Mouse (Mus musculus) kidney, postnatal 0 days (tissue): Measurements from ENCODE around the gene Tprgl. TPM values are rescaled to one million over a fixed set of nuclear protein-coding genes. Genes with fewer than 3 reads are reported as not detected.

Experiments used
- ATAC-seq: fragments of 200-750 bp; cut with Nextera tagmentation; replicated peaks from 2 replicates; pipeline ENCODE4 v1.8.0; 2017; ENCODE audit warnings: low read depth, moderate number of reproducible peaks, moderate TSS enrichment, moderate library complexity; ENCODE audit not compliant: low FRiP score
- DNase-seq: peaks from one replicate; pipeline ENCODE4 v3.0.0-alpha.2; 2016; ENCODE audit warnings: low spot score
- H3K27ac ChIP-seq: fragments of 300-500 bp; sonication (generic); 2 replicates; pipeline ENCODE4 v1.5.1; 2014; ENCODE audit warnings: mild to moderate bottlenecking
- H3K27me3 ChIP-seq: fragments of 300-500 bp; sonication (generic); 2 replicates; pipeline ENCODE4 v1.6.1; 2014; ENCODE audit warnings: low read length, mixed read lengths; ENCODE audit not compliant: insufficient read depth
- H3K36me3 ChIP-seq: fragments of 300-500 bp; sonication (generic); 2 replicates; pipeline ENCODE4 v1.6.1; 2014; ENCODE audit warnings: low read length, mixed read lengths; ENCODE audit not compliant: insufficient read depth
- H3K4me1 ChIP-seq: fragments of 300-500 bp; sonication (generic); replicated peaks from 2 replicates; pipeline ENCODE4 v1.6.1; 2014; ENCODE audit warnings: antibody characterized with exemption, low read length, mixed read lengths; ENCODE audit not compliant: insufficient read depth
- H3K4me2 ChIP-seq: fragments of 300-500 bp; sonication (generic); 2 replicates; pipeline ENCODE4 v1.6.1; 2014; ENCODE audit warnings: mild to moderate bottlenecking, low read length, moderate library complexity, mixed read lengths
- H3K4me3 ChIP-seq: fragments of 300-500 bp; sonication (generic); replicated peaks from 2 replicates; pipeline ENCODE4 v1.5.1; 2014; ENCODE audit warnings: low read depth, low read length
- H3K9ac ChIP-seq: fragments of 300-500 bp; sonication (generic); 2 replicates; pipeline ENCODE4 v1.6.1; 2014; ENCODE audit warnings: low read depth, low read length
- H3K9me3 ChIP-seq: fragments of 300-500 bp; sonication (generic); replicated peaks from 2 replicates; pipeline ENCODE4 v1.6.1; 2016; ENCODE audit warnings: low read length, inconsistent platforms, mixed read lengths
- CTCF ChIP-seq: IDR thresholded peaks from 2 replicates; pipeline ENCODE4 v1.5.1; 2016; ENCODE audit warnings: antibody characterized with exemption, low read depth, mild to moderate bottlenecking, moderate library complexity
- WGBS: fragments of 180-500 bp; shearing (Covaris S2); extraction: QIAGEN DNeasy Blood & Tissue Kit; methylation state at CpG from one replicate; pipeline ENCODE4 v1.1.7; 2014; 5-methylcytosine and 5-hydroxymethylcytosine counted together
- polyA plus RNA-seq: library from polyadenylated mRNA; unstranded; fragments of >200 nt; fragmentation: Nextera tagmentation; extraction: Ambion mirVana; gene quantifications from 2 replicates; pipeline ENCODE4 v1.2.1, GENCODE M21; 2015

Tprgl gene
- polyA plus RNA-seq, 1 experiment from 2014 or later = 172 TPM

GRCm38 (mm10) chr4:154118782-154119181, 41.7 kb downstream of the Tprgl start:
- DNase-seq = no peak
- H3K4me1 ChIP-seq = no peaks in the 10 kb centered on the region
- H3K9ac ChIP-seq = no peak overlapping the region
- ATAC-seq = no peak
- TF ChIP-seq CTCF = no peak
- H3K4me2 ChIP-seq = no peak overlapping the region
- no peaks in the 10 kb centered on the region for H3K9me3 ChIP-seq
- H3K4me3 ChIP-seq = no peak overlapping the region
- H3K27ac ChIP-seq = no peak overlapping the region
- no peaks in the 10 kb centered on the region for H3K27me3 ChIP-seq
- H3K36me3 ChIP-seq = no peaks in the 10 kb centered on the region
- WGBS = 59% methylated on average over 9 of the region's 9 CpGs

GRCm38 (mm10) chr4:154116421-154116820, 44.0 kb downstream of the Tprgl start:
- Histone ChIP-seq H3K36me3 (no peaks in the 10 kb centered on the region), H3K9me3 (no peaks in the 10 kb centered on the region), H3K27me3 (no peaks in the 10 kb centered on the region), H3K27ac (no peak overlapping the region), H3K4me3 (no peak overlapping the region), H3K4me1 (no peaks in the 10 kb centered on the region), H3K9ac (no peak overlapping the region), H3K4me2 (no peak overlapping the region)
- no peak for ATAC-seq
- no peak for DNase-seq
- TF ChIP-seq CTCF = no peak
- 40% methylated on average over 7 of the region's 7 CpGs for WGBS

GRCm38 (mm10) chr4:154109850-154110243, 50.6 kb downstream of the Tprgl start:
- H3K4me2 ChIP-seq = no peak overlapping the region

GRCm38 (mm10) chr4:154109216-154109849, 51.1 kb downstream of the Tprgl start:
- ATAC-seq (no peak), DNase-seq (no peak)
- Histone ChIP-seq H3K9me3 (no peaks in the 10 kb centered on the region), H3K9ac (no peak overlapping the region), H3K27ac (no peak overlapping the region), H3K4me1 (peaks cover 4% of the 10 kb centered on the region; the same call in 1 of the 2 replicates), H3K36me3 (no peaks in the 10 kb centered on the region), H3K4me3 (no peak overlapping the region), H3K27me3 (no peaks in the 10 kb centered on the region), H3K4me2 (no peak overlapping the region)
- 46% methylated on average over 18 of the region's 18 CpGs for WGBS
- TF ChIP-seq CTCF = no peak

More at GRCm38 (mm10) chr4:154109850-154110243, 50.6 kb downstream of the Tprgl start:
- Histone ChIP-seq H3K9me3 (no peaks in the 10 kb centered on the region), H3K27ac (no peak overlapping the region), H3K36me3 (no peaks in the 10 kb centered on the region), H3K27me3 (no peaks in the 10 kb centered on the region), H3K4me3 (no peak overlapping the region), H3K9ac (no peak overlapping the region), H3K4me1 (peaks cover 4% of the 10 kb centered on the region; the same call in 1 of the 2 replicates)
- ATAC-seq (no peak), DNase-seq (no peak)
- 78% methylated on average over 11 of the region's 11 CpGs for WGBS
- no peak for TF ChIP-seq CTCF

Other genes with a start within 250 kb of the Tprgl start
- gene A430005L14Rik, start 203.4 kb downstream of the Tprgl start, polyA plus RNA-seq = 93.3 and 94.8 TPM in 2 replicates
- gene Dffb, start 185.5 kb downstream of the Tprgl start, polyA plus RNA-seq = 9.7 and 10.7 TPM in 2 replicates
- 8.7 and 10.9 TPM in 2 replicates for gene Cep104, start 185.5 kb downstream of the Tprgl start, polyA plus RNA-seq
- gene Lrrc47, start 148.9 kb downstream of the Tprgl start, polyA plus RNA-seq = 20.3 and 22.7 TPM in 2 replicates
- 98.9 and 100.0 TPM in 2 replicates for gene Smim1, start 134.4 kb downstream of the Tprgl start, polyA plus RNA-seq
- 0.05 and 0.08 TPM in 2 replicates for gene Ccdc27, start 118.0 kb downstream of the Tprgl start, polyA plus RNA-seq
- gene Trp73, start 20.5 kb downstream of the Tprgl start, polyA plus RNA-seq = 0.25 and 0.26 TPM in 2 replicates
- gene Wrap73, start 18.3 kb downstream of the Tprgl start, polyA plus RNA-seq = 28.5 and 31.8 TPM in 2 replicates
- 5.0 and 5.8 TPM in 2 replicates for gene Megf6, start 10.1 kb upstream of the Tprgl start, polyA plus RNA-seq
- gene Arhgef16, start 141.0 kb upstream of the Tprgl start, polyA plus RNA-seq = 39.8 and 44.6 TPM in 2 replicates
- gene B230104I21Rik, start 175.5 kb upstream of the Tprgl start, polyA plus RNA-seq = not detected in 2 replicates